Mouse (Mus musculus) ES-E14 (cell line): ENCODE measurements around the gene Cmtr1. TPM values are rescaled to one million over a fixed set of nuclear protein-coding genes. Genes with fewer than 3 reads are reported as not detected.
A peak's percentile ranks its signal among the peaks of the same experiment; 100 is the strongest.

Source experiments
- DNase-seq: peaks from one replicate; pipeline ENCODE4 v3.0.0-alpha.2; 2013; ENCODE audit warnings: low read depth, low spot score
- H3K27ac ChIP-seq: 2 replicates; pipeline ENCODE4 v1.5.1; 2012; ENCODE audit warnings: low read depth, mild to moderate bottlenecking, low read length, moderate library complexity, mixed read lengths; ENCODE audit not compliant: poor library complexity, insufficient read depth, severe bottlenecking
- H3K36me3 ChIP-seq: 2 replicates; pipeline ENCODE4 v1.6.1; 2012; ENCODE audit warnings: mild to moderate bottlenecking, low read length, moderate library complexity, mixed read lengths; ENCODE audit not compliant: control insufficient read depth, poor library complexity, insufficient read depth, severe bottlenecking
- H3K4me1 ChIP-seq, 2 experiments: fragments of 150-350 bp in 1 of 2; sonication (generic) in 1 of 2; 2 replicates each; pipeline ENCODE4 v1.6.1; 2012; ENCODE audit warnings: low read length in 2 of 2, mild to moderate bottlenecking in 1 of 2, mixed read lengths in 1 of 2; ENCODE audit not compliant: control insufficient read depth in 2 of 2, insufficient read depth in 2 of 2, poor library complexity in 1 of 2
- H3K4me3 ChIP-seq, 2 experiments: fragments of 150-350 bp in 1 of 2; sonication (generic) in 1 of 2; 2 replicates each; pipeline ENCODE4 v1.5.1; 2012; ENCODE audit warnings: low read length in 2 of 2, low read depth in 1 of 2, mild to moderate bottlenecking in 1 of 2, mixed read lengths in 1 of 2; ENCODE audit not compliant: insufficient read depth in 1 of 2, poor library complexity in 1 of 2, severe bottlenecking in 1 of 2
- H3K9ac ChIP-seq: 2 replicates; pipeline ENCODE4 v1.6.1; 2012; ENCODE audit warnings: low read depth, mild to moderate bottlenecking, low read length, mixed read lengths; ENCODE audit not compliant: poor library complexity, insufficient read depth, severe bottlenecking
- H3K9me3 ChIP-seq: fragments of 150-350 bp; sonication (generic); 2 replicates; pipeline ENCODE4 v1.6.1; 2012; ENCODE audit warnings: low read depth, mild to moderate bottlenecking, low read length; ENCODE audit not compliant: control insufficient read depth, insufficient read depth
- CHD2 ChIP-seq: IDR thresholded peaks from 2 replicates; pipeline ENCODE4 v1.6.1; 2014; ENCODE audit warnings: mild to moderate bottlenecking, low read depth, low read length, inconsistent platforms
- HCFC1 ChIP-seq: IDR thresholded peaks from 2 replicates; pipeline ENCODE4 v1.6.1; 2012; ENCODE audit warnings: low read length, inconsistent platforms, borderline replicate concordance; ENCODE audit not compliant: insufficient read depth
- MAFK ChIP-seq: IDR thresholded peaks from 2 replicates; pipeline ENCODE4 v1.6.1; 2014; ENCODE audit warnings: mild to moderate bottlenecking, low read depth, low read length, inconsistent platforms; ENCODE audit not compliant: insufficient read depth
- ZC3H11A ChIP-seq: IDR thresholded peaks from 2 replicates; pipeline ENCODE4 v1.6.1; 2012; ENCODE audit warnings: low read depth, mild to moderate bottlenecking, inconsistent platforms, low read length, borderline replicate concordance
- ZNF384 ChIP-seq: IDR thresholded peaks from 2 replicates; pipeline ENCODE4 v1.6.1; 2012; ENCODE audit warnings: low read depth, low read length, inconsistent platforms
- in situ Hi-C, 2 experiments: fragments of 600-800 bp; cut with MboI; formaldehyde crosslinking; loops; one replicate each; pipeline ENCODE4 v1.15.1; 2025; ENCODE audit warnings: low sequenced_read_pairs in 2 of 2, inconsistent platforms in 1 of 2; ENCODE audit not compliant: unreplicated experiment in 2 of 2
- total RNA-seq: library from RNA; depleted of rRNA; stranded (reverse); fragments of 300-350 nt; gene quantifications from 2 replicates; pipeline ENCODE4 v1.2.3, GENCODE M21; 2012

Gene Cmtr1
- total RNA-seq, 1 experiment, result 130 TPM

GRCm38 (mm10) chr17:29660762-29661391 lies 482 bp downstream of the Cmtr1 start:
- H3K36me3 ChIP-seq, result peaks cover 8% of the 10 kb centered on the region; the same call in 1 of the 2 replicates
- in situ Hi-C loops, result no loop called here
- no peak for TF ChIP-seq CHD2
- peak overlapping the region; percentile 96 for H3K9ac ChIP-seq
- H3K4me1 ChIP-seq, result peaks cover 0 to 4% of the 10 kb centered on the region in 2 experiments; a peak in 1 of 4 replicates
- H3K27ac ChIP-seq, result peak overlapping the region; percentile 69
- no peak for DNase-seq
- no peaks in the 10 kb centered on the region for H3K9me3 ChIP-seq
- H3K4me3 ChIP-seq, result peak overlapping the region; percentile 95 to 99

- no peak for DNase-seq
- no peak overlapping the region for H3K27ac ChIP-seq
- peaks cover 0 to 4% of the 10 kb centered on the region in 2 experiments; a peak in 1 of 4 replicates for H3K4me1 ChIP-seq
- TF ChIP-seq MAFK (no peak), ZNF384 (0 out of 2 replicates have a peak, but pooled peaks have one; percentile 55), CHD2 (no peak)
- no peaks in the 10 kb centered on the region for H3K9me3 ChIP-seq
- no peak overlapping the region for H3K4me3 ChIP-seq
- no peak overlapping the region for H3K9ac ChIP-seq
- in situ Hi-C loops, result no loop called here
- H3K36me3 ChIP-seq, result peaks cover 11% of the 10 kb centered on the region; the same call in 1 of the 2 replicates
Measured at GRCm38 (mm10) chr17:29662145-29662544, 1.8 kb downstream of the Cmtr1 start.

- peak overlapping the region; percentile 56; the same call in 1 of the 2 replicates for H3K9ac ChIP-seq
Measured at GRCm38 (mm10) chr17:29668051-29668986, 7.9 kb downstream of the Cmtr1 start.

GRCm38 (mm10) chr17:29669030-29669429 lies 8.6 kb downstream of the Cmtr1 start:
- no peak for DNase-seq
- H3K27ac ChIP-seq, result no peak overlapping the region
- H3K36me3 ChIP-seq, result peaks cover 22% of the 10 kb centered on the region
- no peak overlapping the region for H3K4me3 ChIP-seq
- in situ Hi-C loops, result no loop called here
- H3K4me1 ChIP-seq, result peaks cover 4 to 7% of the 10 kb centered on the region in 2 experiments; a peak in 2 of 4 replicates
- H3K9me3 ChIP-seq, result no peaks in the 10 kb centered on the region
- no peak for TF ChIP-seq ZNF384
- no peak overlapping the region for H3K9ac ChIP-seq

More at GRCm38 (mm10) chr17:29668051-29668986, 7.9 kb downstream of the Cmtr1 start:
- Histone ChIP-seq H3K4me3 (no peak overlapping the region), H3K4me1 (peaks cover 4 to 7% of the 10 kb centered on the region in 2 experiments; a peak in 2 of 4 replicates), H3K27ac (no peak overlapping the region), H3K9me3 (no peaks in the 10 kb centered on the region), H3K36me3 (peaks cover 18% of the 10 kb centered on the region; the same call in 1 of the 2 replicates)
- in situ Hi-C loops, result no loop called here
- no peak for TF ChIP-seq ZC3H11A
- no peak for TF ChIP-seq CHD2
- TF ChIP-seq HCFC1, result no peak
- TF ChIP-seq ZNF384, result no peak
- TF ChIP-seq MAFK, result no peak
- no peak for DNase-seq
